Mouse (Mus musculus): ENCODE results near the gene Dixdc1.
A peak's percentile ranks its signal among the peaks of the same experiment; 100 is the strongest.
"Not testable (repeated sequence)": the region's sequence is repeated elsewhere in the genome, so short reads cannot be mapped to it uniquely, and the experiment has no call there.

The Dixdc1 gene

GRCm38 (mm10) chr9:50646826-50647370 lies 92.4 kb downstream of the Dixdc1 start:
- DNase-seq (ENCODE audit: low spot score) = no peak

- DNase-seq (ENCODE audit: low spot score) = no peak
These were observed 105.0 kb downstream of the Dixdc1 start for GRCm38 (mm10) chr9:50634270-50634669.

- DNase-seq (ENCODE audit: low spot score) = peak; percentile 34
These were observed 106.3 kb downstream of the Dixdc1 start for GRCm38 (mm10) chr9:50633059-50633458.

- no peak for DNase-seq (ENCODE audit: low spot score)
These were observed 107.2 kb downstream of the Dixdc1 start for GRCm38 (mm10) chr9:50632016-50632688.

- DNase-seq (ENCODE audit: low spot score) = not testable (repeated sequence)
These were observed 108.4 kb downstream of the Dixdc1 start for GRCm38 (mm10) chr9:50630903-50631302.

GRCm38 (mm10) chr9:50617794-50618330 lies 121.5 kb downstream of the Dixdc1 start:
- DNase-seq (ENCODE audit: low spot score) = no peak

GRCm38 (mm10) chr9:50616766-50617603 lies 122.3 kb downstream of the Dixdc1 start, which contains the start of the genes Pih1d2 and Nkapd1:
TSS of gene Pih1d2 (plus strand) at chr9:50617321.
TSS of gene Nkapd1 (minus strand) at chr9:50617464.
- peak; percentile 95 for DNase-seq (ENCODE audit: low spot score)

- DNase-seq (ENCODE audit: low spot score) = no peak
These were observed 123.2 kb downstream of the Dixdc1 start for GRCm38 (mm10) chr9:50616161-50616560.
